In the genomic region with DNA sequence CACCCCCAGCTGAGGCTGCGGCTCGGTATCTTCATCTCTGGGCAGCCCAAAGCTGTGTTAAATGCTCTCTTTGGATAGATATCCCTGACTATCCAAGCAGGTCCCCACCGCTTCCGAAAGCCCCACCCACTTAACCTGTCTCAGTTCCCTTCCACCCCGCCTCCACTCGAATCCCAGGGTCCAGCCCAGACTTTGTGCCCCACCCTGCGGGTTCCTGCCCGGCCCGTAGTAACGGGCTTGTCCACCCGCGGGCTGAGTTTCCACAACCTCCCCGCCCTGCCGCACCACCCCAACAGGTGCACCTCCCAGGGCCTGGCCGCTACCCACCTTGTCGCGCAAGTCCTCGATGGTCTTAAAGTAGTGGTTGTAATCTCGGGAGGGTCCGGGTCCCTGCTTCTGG, we compare ENCODE assay signal across 9 mouse cellular contexts. TPM values are rescaled to one million over a fixed set of nuclear protein-coding genes. Genes with fewer than 3 reads are reported as not detected.
DNase-seq lines count a peak whose midpoint lies in the region; ATAC-seq and TF ChIP-seq lines count a peak whose summit lies in the region.
"Had no signal": no experiment of that assay in that cellular context is flagged by ENCODE, and none has a peak within 500 bp of the region (broad histone marks: within the 10 kb centered on the region; RNA-seq: fewer than 3 reads in every experiment).

No protein-coding gene starts in this region.

- peak overlapping the region; percentile 80 for H3K9ac ChIP-seq in heart, embryonic 12.5 days
- no peak overlapping the region for H3K9ac ChIP-seq in hindbrain, embryonic 14.5 days
- H3K9ac ChIP-seq in limb, embryonic 14.5 days (ENCODE audit: low read depth, low read length, severe bottlenecking) = no peak overlapping the region
- H3K9ac ChIP-seq in midbrain, postnatal 0 days (replicated peaks; ENCODE audit: low read length, poor library complexity, severe bottlenecking) = no peak overlapping the region

- no peak for TF ChIP-seq CTCF in midbrain, postnatal 0 days (IDR thresholded peaks at IDR 0.05)

- H3K4me3 ChIP-seq in heart, embryonic 12.5 days = peak overlapping the region; percentile 63
- peak overlapping the region; percentile 17 for H3K4me3 ChIP-seq in hindbrain, embryonic 14.5 days (replicated peaks; ENCODE audit: low read length)
- peak overlapping the region; percentile 29 for H3K4me3 ChIP-seq in limb, embryonic 14.5 days (replicated peaks; ENCODE audit: low read length)
- peak overlapping the region; percentile 31 for H3K4me3 ChIP-seq in midbrain, postnatal 0 days (ENCODE audit: low read depth, low read length)

- no peak for TF ChIP-seq POLR2A in limb, embryonic 14.5 days (IDR thresholded peaks at IDR 0.05; ENCODE audit: borderline replicate concordance, extremely low read depth, insufficient read depth, insufficient read length)

- ATAC-seq in heart, embryonic 12.5 days (ENCODE audit: insufficient number of reproducible peaks, low FRiP score) = peak; percentile 43; the same call in 1 of the 2 replicates
- ATAC-seq in hindbrain, embryonic 14.5 days (ENCODE audit: low FRiP score) = no peak
- no peak for ATAC-seq in limb, embryonic 14.5 days (ENCODE audit: low FRiP score, low read depth)
- no peak for ATAC-seq in midbrain, postnatal 0 days (ENCODE audit: low FRiP score)

- 0 out of 2 replicates have a peak overlapping the region, but pooled peaks have one; percentile 9 for H3K27ac ChIP-seq in heart, embryonic 12.5 days (ENCODE audit: poor library complexity, severe bottlenecking)
- H3K27ac ChIP-seq in hindbrain, embryonic 14.5 days = no peak overlapping the region
- H3K27ac ChIP-seq in limb, embryonic 14.5 days (replicated peaks; ENCODE audit: low read depth, low read length) = no peak overlapping the region
- no peak overlapping the region for H3K27ac ChIP-seq in midbrain, postnatal 0 days (ENCODE audit: low read depth, low read length)
- H3K27ac ChIP-seq: macrophage had no signal

- H3K9me3 ChIP-seq in heart, embryonic 12.5 days (replicated peaks) = no peaks in the 10 kb centered on the region
- H3K9me3 ChIP-seq in hindbrain, embryonic 14.5 days (ENCODE audit: control insufficient read depth, low read length) = no peaks in the 10 kb centered on the region
- no peaks in the 10 kb centered on the region for H3K9me3 ChIP-seq in limb, embryonic 14.5 days (ENCODE audit: control insufficient read depth, low read length)
- no peaks in the 10 kb centered on the region for H3K9me3 ChIP-seq in midbrain, postnatal 0 days (ENCODE audit: low read length)

- peak overlapping the region; percentile 93 for H3K4me2 ChIP-seq in heart, embryonic 12.5 days
- peak overlapping the region; percentile 48 for H3K4me2 ChIP-seq in hindbrain, embryonic 14.5 days (replicated peaks)
- peak overlapping the region; percentile 45 for H3K4me2 ChIP-seq in limb, embryonic 14.5 days (replicated peaks; ENCODE audit: low read depth, low read length, severe bottlenecking)
- H3K4me2 ChIP-seq in midbrain, postnatal 0 days (ENCODE audit: low read depth, low read length, poor library complexity, severe bottlenecking) = peak overlapping the region; percentile 62

- no peak for DNase-seq in heart, adult 9 months (ENCODE audit: low spot score in 2 of 2)
- DNase-seq in hindbrain, embryonic 14.5 days (ENCODE audit: low spot score) = no peak
- DNase-seq in limb, embryonic 14.5 days (ENCODE audit: low spot score) = no peak
- DNase-seq in midbrain, postnatal 0 days (ENCODE audit: low spot score) = no peak
- DNase-seq in thymus, postnatal 4 days = no peak
- DNase-seq in embryo, embryonic 11 days = no peak
- DNase-seq in thymus, postnatal 36 days = no peak

- H3K4me1 ChIP-seq in heart, embryonic 12.5 days (replicated peaks) = peaks cover 46% of the 10 kb centered on the region
- peaks cover 3% of the 10 kb centered on the region for H3K4me1 ChIP-seq in hindbrain, embryonic 14.5 days (replicated peaks; ENCODE audit: control insufficient read depth, insufficient read depth, low read length)
- peaks cover 10% of the 10 kb centered on the region for H3K4me1 ChIP-seq in limb, embryonic 14.5 days (ENCODE audit: control insufficient read depth, insufficient read depth, low read length)
- peaks cover 8% of the 10 kb centered on the region; the same call in 1 of the 2 replicates for H3K4me1 ChIP-seq in midbrain, postnatal 0 days (ENCODE audit: insufficient read depth, low read length)

- WGBS in heart, embryonic 12.5 days = 2% methylated on average over 20 of the region's 20 CpGs
- WGBS in hindbrain, embryonic 14.5 days = 2% methylated on average over 20 of the region's 20 CpGs
- under 1% methylated on average over 20 of the region's 20 CpGs for WGBS in limb, embryonic 14.5 days
- WGBS in midbrain, postnatal 0 days = 2% methylated on average over 20 of the region's 20 CpGs

- peaks cover 13% of the 10 kb centered on the region; the same call in 1 of the 2 replicates for H3K27me3 ChIP-seq in heart, embryonic 12.5 days (replicated peaks)
- H3K27me3 ChIP-seq in hindbrain, embryonic 14.5 days (ENCODE audit: control insufficient read depth, insufficient read depth, low read length) = peaks cover 38% of the 10 kb centered on the region
- peaks cover 27% of the 10 kb centered on the region for H3K27me3 ChIP-seq in limb, embryonic 14.5 days (ENCODE audit: control insufficient read depth, insufficient read depth, low read length)
- H3K27me3 ChIP-seq in midbrain, postnatal 0 days (ENCODE audit: insufficient read depth, low read length) = peaks cover 12% of the 10 kb centered on the region

- H3K36me3 ChIP-seq in heart, embryonic 12.5 days = peaks cover 13% of the 10 kb centered on the region
- H3K36me3 ChIP-seq in hindbrain, embryonic 14.5 days (replicated peaks; ENCODE audit: control insufficient read depth, insufficient read depth) = no peaks in the 10 kb centered on the region
- no peaks in the 10 kb centered on the region for H3K36me3 ChIP-seq in limb, embryonic 14.5 days (ENCODE audit: control insufficient read depth, insufficient read depth, low read length)
- no peaks in the 10 kb centered on the region for H3K36me3 ChIP-seq in midbrain, postnatal 0 days (ENCODE audit: insufficient read depth, low read length)

RNA-seq across cellular contexts. Expression of a gene that starts 3.4 kb away (rescaled TPM):
- 86.8 and 88.0 TPM in 2 replicates for polyA plus RNA-seq in heart, embryonic 12.5 days (2016; fragmentation: Nextera tagmentation; extraction: Ambion mirVana)
- 0.87 and 0.90 TPM in 2 replicates for polyA plus RNA-seq in hindbrain, embryonic 14.5 days (2014; fragmentation: Nextera tagmentation; extraction: Ambion mirVana)
- 30.3 and 74.0 TPM in 2 replicates for polyA plus RNA-seq in limb, embryonic 14.5 days (2012; rRNA removed)
- 89.1 and 105 TPM in 2 replicates for polyA plus RNA-seq in limb, embryonic 14.5 days (2014; fragmentation: Nextera tagmentation; extraction: Ambion mirVana)
- 1.6 and 5.4 TPM in 2 replicates for total RNA-seq in midbrain, postnatal 0 days (2014; rRNA removed)
- 6.5 and 8.1 TPM in 2 replicates for polyA plus RNA-seq in midbrain, postnatal 0 days (2015; fragmentation: Nextera tagmentation; extraction: Ambion mirVana)
- polyA plus RNA-seq: macrophage had no signal

RNA-seq across cellular contexts. Expression of a gene that starts 9.4 kb away (rescaled TPM):
- 0.58 and 0.69 TPM in 2 replicates for polyA plus RNA-seq in heart, embryonic 12.5 days (2016; fragmentation: Nextera tagmentation; extraction: Ambion mirVana)
- polyA plus RNA-seq in hindbrain, embryonic 14.5 days (2014; fragmentation: Nextera tagmentation; extraction: Ambion mirVana) = 0.15 and 0.16 TPM in 2 replicates
- 113 and 213 TPM in 2 replicates for polyA plus RNA-seq in limb, embryonic 14.5 days (2012; rRNA removed)
- 168 and 205 TPM in 2 replicates for polyA plus RNA-seq in limb, embryonic 14.5 days (2014; fragmentation: Nextera tagmentation; extraction: Ambion mirVana)
- total RNA-seq in midbrain, postnatal 0 days (2014; rRNA removed) = 0.33 and 6.0 TPM in 2 replicates
- polyA plus RNA-seq in midbrain, postnatal 0 days (2015; fragmentation: Nextera tagmentation; extraction: Ambion mirVana) = 0.22 and 0.43 TPM in 2 replicates
- polyA plus RNA-seq: macrophage had no signal

RNA-seq across cellular contexts. Expression of a gene that starts 23.7 kb away (rescaled TPM):
- 0.14 and 0.20 TPM in 2 replicates for polyA plus RNA-seq in heart, embryonic 12.5 days (2016; fragmentation: Nextera tagmentation; extraction: Ambion mirVana)
- polyA plus RNA-seq in hindbrain, embryonic 14.5 days (2014; fragmentation: Nextera tagmentation; extraction: Ambion mirVana) = not detected in 2 replicates
- 0.15 and 0.62 TPM in 2 replicates for polyA plus RNA-seq in limb, embryonic 14.5 days (2012; rRNA removed)
- 0.54 and 1.7 TPM in 2 replicates for polyA plus RNA-seq in limb, embryonic 14.5 days (2014; fragmentation: Nextera tagmentation; extraction: Ambion mirVana)
- total RNA-seq in midbrain, postnatal 0 days (2014; rRNA removed) = not detected in 2 replicates
- not detected in 2 replicates for polyA plus RNA-seq in midbrain, postnatal 0 days (2015; fragmentation: Nextera tagmentation; extraction: Ambion mirVana)
- polyA plus RNA-seq: macrophage had no signal

RNA-seq across cellular contexts. Expression of a gene that starts 39.7 kb away (rescaled TPM):
- not detected in 2 replicates for polyA plus RNA-seq in heart, embryonic 12.5 days (2016; fragmentation: Nextera tagmentation; extraction: Ambion mirVana)
- not detected in 2 replicates for polyA plus RNA-seq in hindbrain, embryonic 14.5 days (2014; fragmentation: Nextera tagmentation; extraction: Ambion mirVana)
- polyA plus RNA-seq in limb, embryonic 14.5 days (2012; rRNA removed) = 0.36 and 1.1 TPM in 2 replicates
- 2.9 and 5.9 TPM in 2 replicates for polyA plus RNA-seq in limb, embryonic 14.5 days (2014; fragmentation: Nextera tagmentation; extraction: Ambion mirVana)
- total RNA-seq in midbrain, postnatal 0 days (2014; rRNA removed) = 0.44 TPM in 1 of 2 replicates, not detected in the other
- polyA plus RNA-seq in midbrain, postnatal 0 days (2015; fragmentation: Nextera tagmentation; extraction: Ambion mirVana) = not detected in 2 replicates
- polyA plus RNA-seq: macrophage had no signal

RNA-seq across cellular contexts. Expression of a gene that starts 47.9 kb away (rescaled TPM):
- polyA plus RNA-seq in heart, embryonic 12.5 days (2016; fragmentation: Nextera tagmentation; extraction: Ambion mirVana) = not detected in 2 replicates
- not detected in 2 replicates for polyA plus RNA-seq in hindbrain, embryonic 14.5 days (2014; fragmentation: Nextera tagmentation; extraction: Ambion mirVana)
- polyA plus RNA-seq in limb, embryonic 14.5 days (2012; rRNA removed) = 0.24 and 0.39 TPM in 2 replicates
- not detected in 2 replicates for polyA plus RNA-seq in limb, embryonic 14.5 days (2014; fragmentation: Nextera tagmentation; extraction: Ambion mirVana)
- total RNA-seq in midbrain, postnatal 0 days (2014; rRNA removed) = not detected in 2 replicates
- not detected in 2 replicates for polyA plus RNA-seq in midbrain, postnatal 0 days (2015; fragmentation: Nextera tagmentation; extraction: Ambion mirVana)
- polyA plus RNA-seq: macrophage had no signal

Comparison
In these comparisons a context has a peak if more than half of its experiments do, and no peak if none do; other contexts are left out.
1. RNA of a gene that starts 9.4 kb away (polyA plus RNA-seq): 113 to 213 TPM in limb, embryonic 14.5 days; 0.58 to 0.69 TPM in heart, embryonic 12.5 days, 0.22 to 0.43 TPM in midbrain, postnatal 0 days and 0.15 to 0.16 TPM in hindbrain, embryonic 14.5 days; every median in the first group is over 10 times any median in the second.
2. Peak in every context shown above with its lines, with median percentiles within 50 percentile points of each other: H3K4me2 ChIP-seq and H3K4me3 ChIP-seq.